Mouse (Mus musculus): Measurements from ENCODE around the gene Gm10491.
"Not testable (repeated sequence)": the region's sequence is repeated elsewhere in the genome, so short reads cannot be mapped to it uniquely, and the experiment has no call there.

Gene Gm10491

GRCm38 (mm10) chrX:7907735-7908134 is at the start of gene Gm10491:
TSS of gene Gm10491 (minus strand) at chrX:7907835.
- DNase-seq (ENCODE audit: low spot score) = no peak

- no peak for DNase-seq (ENCODE audit: low spot score)
Observed at GRCm38 (mm10) chrX:7950091-7950490, 42.5 kb upstream of the Gm10491 start.

- DNase-seq (ENCODE audit: low spot score) = peak; percentile 86
Observed at GRCm38 (mm10) chrX:7947900-7948492, 40.4 kb upstream of the Gm10491 start.

- DNase-seq (ENCODE audit: low spot score) = no peak
Observed at GRCm38 (mm10) chrX:7947108-7947899, 39.7 kb upstream of the Gm10491 start, which contains the start of gene Hdac6. TSS of gene Hdac6 (minus strand) at chrX:7947889.

- DNase-seq (ENCODE audit: low spot score) = no peak
Observed at GRCm38 (mm10) chrX:7945618-7946017, 38.0 kb upstream of the Gm10491 start.

DNA sequence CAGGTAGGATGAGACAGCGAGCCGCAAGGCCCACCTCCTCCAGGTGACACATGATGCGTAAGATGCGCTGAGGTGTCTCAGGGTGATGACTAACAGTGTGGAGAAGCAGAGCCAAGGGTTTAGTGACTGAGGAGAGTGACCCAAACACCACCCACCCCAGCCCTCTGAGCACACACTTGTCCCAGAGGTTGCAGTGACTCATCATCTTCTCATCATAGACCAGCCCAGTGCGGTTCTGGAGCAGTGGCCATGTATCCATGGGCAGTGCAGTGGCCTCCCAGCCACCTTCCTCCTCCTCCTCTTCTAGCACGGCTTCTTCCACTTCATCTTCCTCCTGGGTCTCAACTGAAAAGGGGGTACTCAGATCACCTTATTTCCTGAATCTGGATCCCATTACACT is 30.0 kb upstream of the Gm10491 start:
- no peak for DNase-seq (ENCODE audit: low spot score)

- DNase-seq (ENCODE audit: low spot score) = no peak
Observed at GRCm38 (mm10) chrX:7936874-7937273, 29.2 kb upstream of the Gm10491 start.

DNA sequence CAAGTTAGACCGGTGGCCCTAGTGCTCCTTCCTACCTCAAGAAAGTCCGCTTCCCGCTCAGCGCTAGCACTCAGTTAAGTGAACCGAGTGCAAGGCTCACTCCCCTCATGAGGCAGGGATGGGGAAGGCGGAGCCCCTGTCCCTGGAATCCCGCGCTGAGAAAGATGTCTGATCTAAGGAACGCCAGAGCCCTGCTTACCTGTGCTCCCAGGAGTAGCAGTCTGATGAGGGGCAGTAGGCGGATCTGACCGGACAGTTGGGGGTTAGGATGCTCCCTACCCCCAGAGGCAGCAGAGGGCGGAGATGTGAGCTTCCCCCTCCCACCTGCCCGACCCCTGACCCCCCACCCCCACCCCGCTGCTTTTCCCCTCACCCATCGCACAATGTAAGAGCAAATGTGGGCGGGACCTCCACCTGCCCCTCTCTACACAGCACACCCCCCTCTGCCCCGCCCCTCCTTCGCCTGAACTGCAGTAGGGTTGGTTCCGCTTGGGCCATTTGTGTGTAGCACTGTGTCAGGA is 20.7 kb upstream of the Gm10491 start, which contains the start of gene Eras:
TSS of gene Eras (minus strand) at position 338 of the 521 bp plus-strand sequence.
- DNase-seq (ENCODE audit: low spot score) = no peak

DNA sequence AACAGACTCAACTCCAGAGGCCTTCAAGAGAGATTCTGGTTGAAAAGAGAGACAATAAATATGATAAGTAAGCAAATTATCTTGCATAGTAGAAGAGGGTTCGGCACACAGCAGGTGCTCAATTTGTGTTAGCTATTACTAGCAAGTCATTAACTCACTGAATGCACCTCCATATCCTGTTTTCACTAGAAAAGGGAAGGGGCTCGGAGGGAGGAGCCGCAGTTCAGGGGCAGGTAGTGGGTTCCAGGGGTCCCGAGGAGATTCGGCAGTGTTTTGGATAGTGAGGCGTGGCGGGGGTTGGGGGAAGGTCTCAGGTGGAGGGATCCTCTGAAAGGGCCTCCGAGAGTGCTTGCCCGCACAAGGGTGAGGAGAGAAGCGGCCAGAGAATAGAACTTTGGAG is 19.5 kb upstream of the Gm10491 start:
- DNase-seq (ENCODE audit: low spot score) = no peak

DNA sequence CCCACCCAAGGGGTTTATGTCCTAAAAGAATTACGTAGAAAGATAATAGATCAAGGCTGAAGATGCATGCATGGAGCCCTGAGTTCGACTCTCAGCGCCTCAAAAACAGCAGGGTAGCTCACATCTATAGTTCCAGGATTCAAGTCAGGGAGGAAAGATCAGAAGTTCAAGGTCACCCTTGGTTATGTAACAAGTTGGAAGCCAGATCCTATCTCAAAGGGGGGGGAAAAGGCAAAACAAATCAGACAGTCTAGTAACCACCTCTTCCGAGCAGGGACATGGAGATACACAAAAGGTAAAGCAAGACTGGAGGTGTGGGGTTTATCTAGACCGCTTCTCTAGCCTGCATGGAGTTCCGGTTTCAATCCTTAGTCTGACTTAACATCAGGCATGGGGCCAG is 18.6 kb upstream of the Gm10491 start:
- DNase-seq (ENCODE audit: low spot score) = no peak

- no peak for DNase-seq (ENCODE audit: low spot score)
Observed at GRCm38 (mm10) chrX:7922032-7922431, 14.4 kb upstream of the Gm10491 start.

DNA sequence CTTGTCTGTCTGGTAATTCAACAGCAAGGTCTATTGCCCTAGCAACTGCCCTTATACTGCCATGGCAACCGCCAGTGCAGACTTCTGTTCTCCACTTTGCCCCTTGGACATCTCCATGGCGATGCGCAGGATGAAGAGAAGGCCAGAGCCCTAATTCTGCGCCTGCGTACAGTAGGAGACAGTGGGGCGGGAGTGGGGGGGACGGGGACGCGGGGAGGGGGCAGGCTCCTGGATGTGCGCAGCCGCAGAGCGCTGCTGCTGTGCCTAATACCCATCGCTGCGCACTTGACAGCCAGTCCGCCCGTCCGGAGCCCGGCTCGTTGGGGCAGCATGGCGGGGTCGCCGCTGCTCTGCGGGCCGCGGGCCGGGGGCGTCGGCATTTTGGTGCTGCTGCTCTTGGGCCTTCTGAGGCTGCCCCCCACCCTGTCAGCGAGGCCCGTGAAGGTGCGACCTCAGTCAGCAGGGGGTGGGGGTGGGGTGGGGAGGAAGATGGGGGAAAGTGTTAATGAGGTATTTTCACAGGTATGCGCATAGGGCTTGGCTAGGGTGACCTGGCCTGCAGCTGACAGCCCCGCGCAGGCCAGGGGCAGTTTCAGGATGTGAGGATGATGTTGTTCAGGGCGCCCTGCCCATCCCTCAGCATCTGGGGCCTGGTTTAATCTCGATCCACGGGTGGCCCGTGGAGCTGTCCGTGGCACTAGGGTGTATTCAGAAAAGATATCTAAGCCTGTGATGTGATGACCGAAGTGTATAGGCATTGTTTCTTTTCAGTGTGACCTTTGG is 12.2 kb upstream of the Gm10491 start, which contains the start of gene Pcsk1n:
TSS of gene Pcsk1n (plus strand) at position 222 of the 783 bp plus-strand sequence.
- DNase-seq (ENCODE audit: low spot score) = no peak

DNA sequence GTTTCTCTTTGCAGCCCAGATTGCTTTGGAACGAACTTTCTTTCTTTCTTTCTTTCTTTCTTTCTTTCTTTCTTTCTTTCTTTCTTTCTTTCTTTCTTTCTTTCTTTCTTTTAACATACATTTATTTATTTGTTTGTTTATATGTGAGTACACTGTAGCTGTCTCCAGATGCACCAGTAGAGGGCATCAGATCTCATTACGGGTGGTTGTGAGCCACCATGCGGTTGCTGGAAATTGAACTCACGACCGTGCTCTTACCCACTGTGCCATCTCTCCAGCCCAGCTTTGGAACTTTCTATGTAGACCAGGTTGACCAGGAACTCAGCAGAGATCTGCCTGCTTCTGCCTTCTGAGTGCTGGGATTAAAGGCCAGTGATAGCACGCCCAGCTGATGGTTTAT is 10.3 kb upstream of the Gm10491 start:
- not testable (repeated sequence) for DNase-seq (ENCODE audit: low spot score)

DNA sequence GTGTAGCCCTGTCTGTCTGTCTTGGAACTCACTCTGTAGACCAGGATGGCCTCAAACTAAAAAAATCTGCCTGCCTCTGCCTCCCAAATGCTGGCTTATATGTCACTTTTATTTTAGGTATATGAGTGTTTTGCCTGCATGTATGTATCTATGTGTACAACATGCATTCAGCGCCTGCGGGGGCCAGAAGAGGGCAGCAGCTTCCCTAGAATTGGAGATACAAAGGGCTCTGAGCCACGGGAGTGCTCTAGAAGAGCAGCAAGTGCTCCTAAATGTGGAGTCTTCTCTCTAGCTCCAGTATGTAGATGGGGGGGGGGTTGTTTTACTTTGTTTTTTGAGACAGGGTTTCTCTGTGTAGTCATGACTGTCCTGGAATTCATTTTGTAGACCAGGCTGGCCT is 8.0 kb upstream of the Gm10491 start:
- not testable (repeated sequence) for DNase-seq (ENCODE audit: low spot score)

DNA sequence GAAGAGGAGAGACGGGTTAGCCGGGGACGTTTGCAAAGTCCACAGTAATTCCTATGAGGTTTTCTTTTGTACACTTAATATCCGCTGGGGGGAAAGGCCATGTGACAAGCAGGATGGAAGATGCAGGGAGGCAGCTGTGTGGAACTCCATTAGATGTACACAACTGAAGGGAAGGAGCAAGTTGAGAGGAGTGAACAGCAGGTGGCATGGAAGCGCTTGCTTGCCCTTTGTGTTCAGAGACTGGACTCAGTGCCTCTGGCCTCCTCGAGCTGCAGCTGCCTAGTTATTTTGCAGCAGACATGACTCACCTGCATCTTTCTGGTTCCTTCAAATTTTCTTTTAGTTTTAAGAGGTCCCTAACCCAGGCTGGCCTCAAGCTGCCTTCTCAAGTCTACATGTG is 2.8 kb upstream of the Gm10491 start:
- DNase-seq (ENCODE audit: low spot score) = no peak

DNA sequence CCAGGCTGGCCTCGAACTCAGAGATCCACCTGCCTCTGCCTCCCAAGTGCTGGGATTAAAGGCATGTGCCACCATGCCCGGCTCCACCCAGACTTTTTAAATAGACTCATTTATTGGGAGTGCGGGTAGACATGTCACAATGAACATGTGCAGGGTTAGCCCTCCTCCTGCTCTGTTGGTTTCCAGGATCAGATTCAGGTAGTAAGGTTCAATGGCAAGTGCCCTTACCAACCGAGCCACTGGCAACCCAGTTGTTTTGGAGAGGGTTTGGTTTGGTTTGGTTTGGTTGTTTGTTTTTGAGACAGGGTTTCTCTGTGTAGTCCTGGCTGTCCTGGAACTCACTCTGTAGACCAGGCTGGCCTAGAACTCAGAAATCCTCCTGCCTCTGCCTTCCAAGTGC is 1.6 kb upstream of the Gm10491 start, which contains the start of gene Gm10490:
TSS of gene Gm10490 (plus strand) at position 301 of the 400 bp plus-strand sequence.
- not testable (repeated sequence) for DNase-seq (ENCODE audit: low spot score)

DNA sequence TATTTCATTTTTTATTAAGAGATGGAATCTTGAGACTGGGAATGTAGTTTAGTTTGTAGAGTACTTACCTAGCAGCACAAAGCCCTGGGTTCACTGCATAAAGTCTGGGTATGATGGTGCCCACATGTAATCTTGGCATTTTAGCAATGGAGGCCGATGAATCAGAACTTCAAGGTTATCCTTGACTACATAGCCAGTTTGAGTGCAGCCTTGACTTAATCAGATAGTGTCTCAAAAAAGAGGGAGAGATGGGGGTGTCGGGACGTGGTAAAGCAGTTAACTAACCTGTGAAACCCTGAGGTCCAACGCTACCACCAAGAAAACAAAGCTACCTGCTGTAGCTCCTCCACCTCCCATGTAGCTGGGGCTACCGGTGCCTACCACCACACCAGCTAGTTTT is 3.2 kb downstream of the Gm10491 start:
- DNase-seq (ENCODE audit: low spot score) = no peak

DNA sequence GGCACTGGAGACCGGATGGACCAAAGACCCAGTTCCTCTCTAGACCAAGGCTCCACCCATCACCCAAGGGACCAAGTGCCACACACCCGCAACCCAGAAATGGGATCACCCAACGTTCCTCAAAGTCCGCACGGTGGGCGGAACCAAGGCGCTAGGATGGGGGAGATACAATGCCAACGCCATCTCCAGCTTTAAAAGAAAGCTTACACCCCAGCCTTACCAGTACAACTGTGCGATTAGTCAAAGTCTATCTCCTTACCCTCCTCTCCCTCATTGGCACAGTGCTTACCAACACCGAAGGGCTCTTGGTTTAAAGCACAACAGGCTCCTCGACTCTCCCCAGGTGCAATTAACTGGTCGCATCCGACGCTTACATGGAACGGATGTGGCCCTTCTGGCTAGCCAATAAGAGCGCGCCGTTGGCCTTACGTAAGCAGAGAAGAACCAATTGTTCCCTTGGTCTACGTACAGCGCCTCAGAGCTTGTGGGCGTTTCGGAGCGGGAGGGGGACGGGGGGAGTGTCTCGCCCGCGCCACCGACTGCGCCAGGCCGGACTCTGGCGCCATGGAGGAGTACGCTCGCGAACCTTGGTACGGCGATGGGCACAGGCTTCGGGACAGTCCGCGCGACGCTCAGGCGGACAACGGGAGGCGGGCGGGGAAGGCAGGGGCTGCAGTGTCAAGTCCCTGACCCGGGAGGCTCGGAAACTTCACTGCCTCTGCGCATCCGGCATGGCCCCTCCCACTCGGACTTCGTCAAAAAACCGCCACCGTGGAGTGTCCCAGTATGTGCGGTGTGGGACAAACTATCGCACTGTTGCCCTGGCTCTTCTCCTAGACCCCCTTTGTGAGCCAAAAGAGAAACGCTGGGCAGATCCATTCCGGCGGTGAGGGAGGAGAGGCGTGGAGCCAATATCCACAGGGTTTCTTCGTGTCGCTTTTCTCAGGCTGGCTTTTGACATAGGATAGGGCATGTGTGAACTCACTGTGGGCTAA is 8.5 kb downstream of the Gm10491 start, which contains the start of the genes Pqbp1 and Timm17b:
TSS of gene Pqbp1 (minus strand) at position 390 of the 995 bp plus-strand sequence.
TSS of gene Timm17b (plus strand) at position 478 of the 995 bp plus-strand sequence.
- DNase-seq (ENCODE audit: low spot score) = peak; percentile 87

DNA sequence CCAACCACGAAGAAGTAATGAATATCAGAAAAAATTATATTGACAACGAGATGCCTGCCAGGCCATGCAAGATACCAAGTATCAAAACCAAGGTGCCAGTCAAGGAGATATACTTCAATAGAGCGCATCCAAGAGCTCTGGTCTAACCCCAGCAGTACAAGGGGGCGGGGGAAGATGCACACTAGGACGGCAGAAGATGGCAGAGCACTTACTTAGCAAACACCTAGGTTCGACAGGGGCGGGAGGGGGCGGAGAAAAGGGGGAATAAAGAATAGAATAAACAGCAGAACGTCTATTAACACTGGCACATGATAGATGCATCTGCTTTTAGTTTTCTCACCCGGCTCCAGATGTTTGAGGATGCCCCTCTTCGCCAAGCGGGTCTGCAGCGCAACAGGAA is 9.4 kb downstream of the Gm10491 start:
- no peak for DNase-seq (ENCODE audit: low spot score)

- peak; percentile 73 for DNase-seq (ENCODE audit: low spot score)
Observed at GRCm38 (mm10) chrX:7883841-7884567, 23.6 kb downstream of the Gm10491 start, which contains the start of gene Slc35a2. TSS of gene Slc35a2 (plus strand) at chrX:7884028.
